Mouse (Mus musculus) forebrain, embryonic 14.5 days (tissue): ENCODE results near the gene Fzr1. TPM values are rescaled to one million over a fixed set of nuclear protein-coding genes. Genes with fewer than 3 reads are reported as not detected.

ENCODE experiments used
- ATAC-seq: fragments of 200-750 bp; cut with Nextera tagmentation; 2 replicates; pipeline ENCODE4 v1.8.0; 2017; ENCODE audit warnings: mild to moderate bottlenecking, moderate library complexity
- DNase-seq: peaks from one replicate; pipeline ENCODE4 v3.0.0-alpha.2; 2015; ENCODE audit warnings: low spot score
- H3K27ac ChIP-seq: fragments of 300-500 bp; sonication (generic); 2 replicates; pipeline ENCODE4 v1.5.1; 2014; ENCODE audit warnings: low read depth, mild to moderate bottlenecking, control low read depth, low read length, moderate library complexity
- H3K27me3 ChIP-seq: fragments of 300-500 bp; sonication (generic); replicated peaks from 2 replicates; pipeline ENCODE4 v1.6.1; 2014; ENCODE audit warnings: low read length, control low read depth, mixed read lengths; ENCODE audit not compliant: control insufficient read depth, insufficient read depth
- H3K36me3 ChIP-seq: fragments of 300-500 bp; sonication (generic); 2 replicates; pipeline ENCODE4 v1.6.1; 2014; ENCODE audit warnings: low read length, control low read depth; ENCODE audit not compliant: control insufficient read depth, insufficient read depth
- H3K4me1 ChIP-seq: fragments of 300-500 bp; sonication (generic); 2 replicates; pipeline ENCODE4 v1.6.1; 2014; ENCODE audit warnings: antibody characterized with exemption, low read length, control low read depth; ENCODE audit not compliant: control insufficient read depth, insufficient read depth
- H3K4me2 ChIP-seq: fragments of 300-500 bp; sonication (generic); 2 replicates; pipeline ENCODE4 v1.6.1; 2014; ENCODE audit warnings: mild to moderate bottlenecking, control low read depth, low read length
- H3K4me3 ChIP-seq: fragments of 300-500 bp; sonication (generic); 2 replicates; pipeline ENCODE4 v1.5.1; 2014; ENCODE audit warnings: low read depth, low read length, control low read depth
- H3K9ac ChIP-seq: fragments of 300-500 bp; sonication (generic); 2 replicates; pipeline ENCODE4 v1.6.1; 2014; ENCODE audit warnings: mild to moderate bottlenecking, low read length, control low read depth, moderate library complexity
- H3K9me3 ChIP-seq: fragments of 300-500 bp; sonication (generic); replicated peaks from 2 replicates; pipeline ENCODE4 v1.6.1; 2016; ENCODE audit warnings: low read length, control low read depth, mixed read lengths; ENCODE audit not compliant: control insufficient read depth
- WGBS: fragments of 180-500 bp; shearing (Covaris S2); extraction: QIAGEN DNeasy Blood & Tissue Kit; methylation state at CpG from one replicate; pipeline ENCODE4 v1.1.7; 2014; 5-methylcytosine and 5-hydroxymethylcytosine counted together
- polyA plus RNA-seq: library from polyadenylated mRNA; unstranded; fragments of >200 nt; fragmentation: Nextera tagmentation; extraction: Ambion mirVana; gene quantifications from 2 replicates; pipeline ENCODE4 v1.2.1, GENCODE M21; 2014

Fzr1 gene
- polyA plus RNA-seq, 1 experiment from 2014 or later, result 101 TPM

DNA sequence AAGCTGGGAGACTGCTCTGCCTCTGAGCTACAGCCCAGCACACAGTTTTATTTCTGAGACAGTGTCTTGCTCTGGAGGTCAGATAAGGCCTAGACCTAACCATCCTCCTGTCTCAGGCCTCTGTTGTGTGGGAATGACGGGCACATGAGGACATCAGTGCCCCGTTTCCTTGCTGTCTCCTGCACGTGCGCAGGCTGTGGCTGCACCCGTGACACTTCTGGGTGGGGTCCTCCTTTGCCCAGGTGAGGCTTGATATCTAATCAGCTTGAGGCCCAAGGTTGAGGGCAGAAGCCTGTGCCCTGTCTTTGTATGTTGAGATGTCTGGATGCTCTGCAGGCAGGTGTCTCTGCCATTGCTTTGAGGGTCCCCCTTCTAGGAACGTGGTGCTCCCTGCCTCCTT, 14.0 kb upstream of the Fzr1 start:
- Histone ChIP-seq H3K4me1 (no peaks in the 10 kb centered on the region; the same call in 1 of the 2 replicates), H3K27ac (no peak overlapping the region), H3K27me3 (no peaks in the 10 kb centered on the region), H3K4me3 (no peak overlapping the region), H3K36me3 (peaks cover 23% of the 10 kb centered on the region), H3K9me3 (no peaks in the 10 kb centered on the region), H3K4me2 (no peak overlapping the region), H3K9ac (no peak overlapping the region)
- WGBS, result 85% methylated on average over 6 of the region's 6 CpGs
- ATAC-seq, result no peak
- DNase-seq, result no peak

DNA sequence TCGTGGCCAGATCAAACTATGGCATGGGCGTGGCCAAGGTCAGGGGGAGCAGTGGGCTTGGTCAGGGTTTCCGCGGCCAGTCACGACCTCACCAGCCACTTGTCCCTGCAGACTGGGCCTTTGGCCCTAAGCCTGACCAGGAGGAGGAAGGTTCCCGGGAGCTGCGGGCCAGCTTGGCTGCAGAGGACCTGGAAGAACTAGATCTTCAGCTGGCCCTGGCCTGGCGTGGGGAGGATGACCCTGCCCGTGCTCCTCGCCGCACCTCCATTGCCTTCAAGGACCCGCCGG, 12.3 kb upstream of the Fzr1 start:
- Histone ChIP-seq H3K36me3 (peaks cover 38% of the 10 kb centered on the region), H3K9ac (no peak overlapping the region), H3K4me3 (no peak overlapping the region), H3K4me2 (no peak overlapping the region), H3K27me3 (no peaks in the 10 kb centered on the region), H3K27ac (no peak overlapping the region), H3K9me3 (no peaks in the 10 kb centered on the region), H3K4me1 (peaks cover under 1% of the 10 kb centered on the region; the same call in 1 of the 2 replicates)
- ATAC-seq (no peak), DNase-seq (no peak)
- 91% methylated on average over 13 of the region's 13 CpGs for WGBS

DNA sequence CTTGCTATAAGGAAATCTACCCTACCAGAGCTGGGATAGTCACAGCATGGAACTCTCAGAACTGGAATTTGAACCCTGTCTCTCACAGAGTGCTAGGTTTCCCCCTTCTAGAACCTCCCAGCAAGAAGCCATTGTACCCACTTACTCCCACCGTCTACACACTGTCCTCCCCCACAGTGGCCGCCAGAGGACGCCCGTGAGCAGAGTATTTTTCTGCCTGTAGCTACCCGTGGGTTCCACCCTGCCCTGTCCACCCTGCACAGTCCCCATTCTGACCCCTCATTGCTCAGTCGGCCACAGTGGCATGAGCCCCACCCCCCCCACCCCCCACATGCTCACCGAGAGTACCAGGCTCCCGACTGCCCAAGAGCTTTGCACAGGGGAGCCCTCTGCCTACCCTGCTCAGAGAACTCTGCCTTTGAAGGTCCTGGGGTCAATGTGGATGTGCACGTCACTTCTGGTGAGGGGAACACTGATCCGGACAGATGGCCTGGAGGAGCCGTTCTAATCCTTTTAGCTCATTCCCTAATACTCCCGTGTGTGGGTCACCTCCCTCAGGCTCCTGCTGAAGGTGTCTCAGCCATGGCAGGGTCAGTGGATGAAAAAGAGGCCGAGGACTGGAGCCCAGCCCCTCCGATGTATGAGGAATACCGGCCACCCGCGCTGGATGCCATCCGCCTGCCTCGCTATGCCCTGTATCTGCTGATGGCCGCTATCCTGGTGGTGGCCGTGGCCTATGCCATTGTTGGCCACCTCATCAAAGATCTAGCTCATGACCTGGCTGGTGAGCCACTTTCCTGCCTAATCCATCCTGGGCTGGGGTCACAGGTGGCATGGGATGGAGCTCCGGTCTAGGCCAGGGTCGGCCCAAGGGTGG, 11.7 kb upstream of the Fzr1 start:
- no peak overlapping the region for H3K27ac ChIP-seq
- DNase-seq, result peak; percentile 57

DNA sequence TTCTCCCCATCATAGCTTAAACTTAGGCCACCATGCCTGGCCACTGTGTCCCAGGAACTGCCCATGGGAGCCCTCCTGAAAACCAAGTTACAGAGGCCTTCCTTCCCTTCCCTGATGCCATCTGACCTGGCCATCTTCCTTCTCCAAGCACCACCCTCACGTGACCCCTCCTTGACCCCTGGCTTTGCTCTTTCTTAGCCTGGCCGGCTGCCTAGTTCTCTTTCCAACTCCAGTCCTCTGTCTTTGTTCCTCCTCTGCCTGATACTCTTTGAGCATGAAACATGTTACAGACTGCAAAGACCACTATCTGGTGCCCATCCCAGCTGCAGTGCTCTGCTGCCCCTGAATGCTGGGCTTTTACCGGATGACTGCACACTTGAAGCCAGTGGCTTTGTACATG, 11.1 kb upstream of the Fzr1 start:
- Histone ChIP-seq H3K36me3 (peaks cover 38% of the 10 kb centered on the region), H3K9me3 (no peaks in the 10 kb centered on the region), H3K4me3 (no peak overlapping the region), H3K4me1 (peaks cover 7% of the 10 kb centered on the region), H3K27me3 (no peaks in the 10 kb centered on the region), H3K4me2 (no peak overlapping the region), H3K27ac (no peak overlapping the region), H3K9ac (no peak overlapping the region)
- DNase-seq, result no peak
- WGBS, result 53% methylated on average over 3 of the region's 3 CpGs
- no peak for ATAC-seq

More for the DNA sequence above, 11.7 kb upstream of the Fzr1 start:
- H3K9me3 ChIP-seq, result no peaks in the 10 kb centered on the region
- H3K36me3 ChIP-seq, result peaks cover 38% of the 10 kb centered on the region
- no peak overlapping the region for H3K4me3 ChIP-seq
- H3K9ac ChIP-seq, result no peak overlapping the region
- peak; percentile 74 for ATAC-seq
- 59% methylated on average over 23 of the region's 23 CpGs for WGBS
- H3K27me3 ChIP-seq, result no peaks in the 10 kb centered on the region
- peaks cover 6% of the 10 kb centered on the region for H3K4me1 ChIP-seq
- H3K4me2 ChIP-seq, result no peak overlapping the region

DNA sequence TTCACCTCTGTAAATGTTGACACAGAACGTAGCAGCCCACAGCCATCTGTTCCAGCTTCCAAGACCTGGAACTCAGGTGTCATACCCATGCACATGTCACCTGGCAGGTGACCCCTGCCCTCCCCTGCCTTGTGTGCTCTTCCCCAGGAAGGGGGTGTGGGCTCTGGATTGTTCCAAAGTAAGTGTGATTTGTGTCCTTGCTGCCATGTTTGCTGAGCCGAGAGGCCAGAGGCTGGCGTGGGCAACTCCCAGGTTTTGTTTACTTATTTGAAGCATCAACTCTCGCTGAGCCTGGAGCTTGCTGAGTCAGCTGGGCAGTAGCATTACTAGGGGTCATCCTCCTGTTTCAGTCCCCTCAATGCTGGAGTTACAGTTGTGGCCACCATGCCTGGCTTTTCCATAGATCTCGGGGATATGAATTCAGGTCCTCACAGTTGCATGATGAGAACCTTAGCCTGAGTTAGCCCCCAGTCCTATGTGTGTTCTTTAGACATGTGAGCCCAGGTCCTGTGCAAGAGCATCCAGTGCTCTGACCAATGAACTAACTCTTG, 10.3 kb upstream of the Fzr1 start, which contains the start of gene Gm48552:
Gene Gm48552, plus strand, starts transcription at position 501 of the 551 bp plus-strand sequence.
- Histone ChIP-seq H3K27me3 (no peaks in the 10 kb centered on the region), H3K27ac (no peak within 1 kb of the TSS), H3K4me3 (no peak within 1 kb of the TSS), H3K9me3 (no peaks in the 10 kb centered on the region), H3K9ac (no peak within 1 kb of the TSS), H3K4me2 (no peak within 1 kb of the TSS), H3K36me3 (peaks cover 38% of the 10 kb centered on the region), H3K4me1 (peaks cover 7% of the 10 kb centered on the region)
- no peak for ATAC-seq
- WGBS, result 88% methylated on average over 5 of the region's 5 CpGs
- no peak for DNase-seq

DNA sequence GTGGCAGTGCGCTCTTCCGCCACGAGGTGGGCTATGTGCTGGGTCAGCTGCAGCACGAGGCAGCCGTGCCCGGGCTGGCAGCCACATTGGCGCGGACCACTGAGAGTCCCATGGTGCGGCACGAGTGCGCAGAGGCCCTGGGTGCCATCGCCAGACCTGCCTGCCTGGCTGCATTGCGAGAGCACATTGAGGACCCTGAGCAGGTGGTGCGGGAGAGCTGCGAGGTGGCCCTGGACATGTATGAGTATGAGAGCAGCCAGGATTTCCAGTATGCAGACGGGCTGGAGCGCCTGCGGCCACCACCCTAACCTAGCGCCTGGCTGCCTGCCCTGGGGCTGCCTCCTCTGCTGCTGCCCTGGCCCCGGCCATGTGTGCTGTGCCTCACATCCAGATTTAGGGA, 9.4 kb upstream of the Fzr1 start:
- H3K27me3 ChIP-seq, result no peaks in the 10 kb centered on the region
- no peak overlapping the region for H3K4me3 ChIP-seq
- DNase-seq, result no peak
- H3K4me2 ChIP-seq, result no peak overlapping the region
- peaks cover 38% of the 10 kb centered on the region for H3K36me3 ChIP-seq
- no peak overlapping the region for H3K9ac ChIP-seq
- H3K4me1 ChIP-seq, result peaks cover 7% of the 10 kb centered on the region
- no peak overlapping the region for H3K27ac ChIP-seq
- no peak for ATAC-seq
- WGBS, result 96% methylated on average over 20 of the region's 20 CpGs
- no peaks in the 10 kb centered on the region for H3K9me3 ChIP-seq

DNA sequence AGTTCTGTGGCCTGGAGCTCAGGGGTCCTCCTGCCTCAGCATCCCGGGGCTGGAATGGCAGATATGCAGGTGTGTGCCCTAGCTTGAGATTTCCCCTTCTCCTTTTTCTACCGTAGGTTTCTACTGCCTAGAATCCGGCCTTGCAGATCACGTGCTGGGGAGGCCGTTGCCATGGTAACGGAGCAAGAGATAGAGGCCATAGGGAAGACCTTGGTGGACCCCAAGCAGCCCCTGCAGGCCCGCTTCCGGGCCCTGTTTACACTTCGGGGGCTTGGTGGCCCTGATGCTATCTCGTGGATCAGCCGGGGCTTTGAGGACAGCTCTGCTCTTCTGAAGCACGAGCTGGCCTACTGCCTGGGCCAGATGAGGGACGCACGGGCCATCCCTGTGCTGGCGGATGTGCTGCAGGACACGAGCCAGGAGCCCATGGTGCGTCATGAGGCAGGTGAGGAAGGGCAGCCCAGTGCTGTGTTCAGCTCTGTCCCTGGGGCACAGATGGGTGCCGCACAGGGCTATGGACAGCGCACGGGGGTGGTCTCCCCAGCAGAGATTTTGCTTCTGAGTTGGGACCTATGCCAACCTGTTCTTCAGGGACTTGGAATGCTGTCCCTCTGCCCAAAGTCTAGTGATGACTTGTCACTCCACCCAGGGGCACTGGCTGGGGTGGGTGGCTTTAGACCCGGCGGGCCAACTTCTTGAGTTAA, 7.4 kb upstream of the Fzr1 start:
- peaks cover 36% of the 10 kb centered on the region for H3K36me3 ChIP-seq
- no peak for ATAC-seq
- H3K9ac ChIP-seq, result 0 out of 2 replicates have a peak overlapping the region, but pooled peaks have one; percentile 77
- no peak overlapping the region for H3K27ac ChIP-seq
- H3K4me2 ChIP-seq, result peak overlapping the region; percentile 79
- H3K27me3 ChIP-seq, result no peaks in the 10 kb centered on the region
- H3K4me1 ChIP-seq, result peaks cover 7% of the 10 kb centered on the region
- no peak for DNase-seq
- WGBS, result 83% methylated on average over 22 of the region's 22 CpGs
- no peak overlapping the region; the same call in 1 of the 2 replicates for H3K4me3 ChIP-seq
- H3K9me3 ChIP-seq, result no peaks in the 10 kb centered on the region

DNA sequence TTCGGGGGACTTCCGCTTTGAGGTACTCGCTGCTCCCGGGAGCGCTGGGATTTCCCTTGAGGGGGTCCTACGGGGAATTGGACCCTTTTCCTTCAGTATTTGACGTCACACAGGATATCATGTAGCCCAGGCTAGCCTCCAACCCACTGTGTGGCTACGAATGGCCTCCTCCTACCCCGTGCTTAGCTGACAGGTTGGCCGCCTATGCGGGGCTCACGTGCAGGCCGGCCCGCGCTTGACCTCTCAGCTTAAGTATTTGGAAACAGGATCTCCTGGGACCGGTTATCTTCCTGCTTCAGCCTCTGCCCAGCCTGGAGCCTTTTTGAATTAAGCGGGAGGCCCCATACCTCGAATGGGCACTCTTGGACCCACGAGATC, 6.3 kb upstream of the Fzr1 start:
- no peaks in the 10 kb centered on the region for H3K27me3 ChIP-seq
- no peaks in the 10 kb centered on the region for H3K9me3 ChIP-seq
- H3K4me2 ChIP-seq, result peak overlapping the region; percentile 79
- peak overlapping the region; percentile 77 for H3K4me3 ChIP-seq
- ATAC-seq (peak; percentile 24), DNase-seq (no peak)
- H3K36me3 ChIP-seq, result peaks cover 35% of the 10 kb centered on the region
- peaks cover 7% of the 10 kb centered on the region for H3K4me1 ChIP-seq
- H3K9ac ChIP-seq, result peak overlapping the region; percentile 77
- WGBS, result 2% methylated on average over 19 of the region's 19 CpGs
- H3K27ac ChIP-seq, result peak overlapping the region; percentile 81
